Mouse (Mus musculus) sigmoid colon, adult 10 weeks (tissue): ENCODE measurements around the gene Apoa2. TPM values are rescaled to one million over a fixed set of nuclear protein-coding genes. Genes with fewer than 3 reads are reported as not detected.

Experiments used
- polyA plus RNA-seq: library from polyadenylated mRNA; stranded (reverse); fragments of 350-450 nt; fragmentation: Illumina TruSeq; extraction: RNeasy Lipid Tissue Mini Kit (QIAGEN cat#74804); gene quantifications from one replicate; pipeline ENCODE4 v1.2.3, GENCODE M21; 2014; ENCODE audit warnings: low read depth, low replicate concordance

Gene Apoa2
- polyA plus RNA-seq = not detected

GRCm38 (mm10) chr1:171224857-171225256 is at the start of gene Apoa2:
TSS of gene Apoa2 (plus strand) at chr1:171225054.

DNA sequence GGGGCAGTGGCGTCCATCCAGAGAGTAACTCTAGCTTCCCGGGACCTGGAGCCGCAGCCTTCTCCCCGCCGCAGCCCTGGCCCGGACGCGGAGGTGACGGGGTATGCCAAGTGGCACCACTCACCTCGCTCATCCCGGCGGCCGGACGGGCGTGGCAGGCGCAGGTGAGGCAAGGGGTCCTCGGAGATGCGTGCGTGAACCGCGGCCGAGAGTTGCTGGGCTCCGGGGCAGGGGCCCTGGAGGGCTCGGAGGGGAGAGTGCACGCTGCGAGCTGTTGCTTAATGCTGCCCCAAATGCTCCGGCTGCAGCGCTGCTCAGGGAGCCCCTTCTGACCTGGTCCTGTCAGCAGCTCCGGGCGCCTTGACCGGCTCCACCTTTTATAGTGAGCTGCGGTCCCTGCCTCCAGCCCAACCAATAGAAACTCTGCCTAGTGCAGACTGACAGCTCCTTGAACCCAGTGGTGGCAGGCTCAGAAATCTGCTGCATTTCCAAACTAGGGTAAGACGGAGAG is 28.9 kb upstream of the Apoa2 start, which contains the start of gene Pcp4l1:
Gene Pcp4l1 (minus strand): TSS at position 382 of the 511 bp plus-strand sequence.

GRCm38 (mm10) chr1:171213801-171214496 is 10.9 kb upstream of the Apoa2 start, which contains the start of gene Nr1i3:
TSS of gene Nr1i3 (plus strand) at chr1:171213970.

DNA sequence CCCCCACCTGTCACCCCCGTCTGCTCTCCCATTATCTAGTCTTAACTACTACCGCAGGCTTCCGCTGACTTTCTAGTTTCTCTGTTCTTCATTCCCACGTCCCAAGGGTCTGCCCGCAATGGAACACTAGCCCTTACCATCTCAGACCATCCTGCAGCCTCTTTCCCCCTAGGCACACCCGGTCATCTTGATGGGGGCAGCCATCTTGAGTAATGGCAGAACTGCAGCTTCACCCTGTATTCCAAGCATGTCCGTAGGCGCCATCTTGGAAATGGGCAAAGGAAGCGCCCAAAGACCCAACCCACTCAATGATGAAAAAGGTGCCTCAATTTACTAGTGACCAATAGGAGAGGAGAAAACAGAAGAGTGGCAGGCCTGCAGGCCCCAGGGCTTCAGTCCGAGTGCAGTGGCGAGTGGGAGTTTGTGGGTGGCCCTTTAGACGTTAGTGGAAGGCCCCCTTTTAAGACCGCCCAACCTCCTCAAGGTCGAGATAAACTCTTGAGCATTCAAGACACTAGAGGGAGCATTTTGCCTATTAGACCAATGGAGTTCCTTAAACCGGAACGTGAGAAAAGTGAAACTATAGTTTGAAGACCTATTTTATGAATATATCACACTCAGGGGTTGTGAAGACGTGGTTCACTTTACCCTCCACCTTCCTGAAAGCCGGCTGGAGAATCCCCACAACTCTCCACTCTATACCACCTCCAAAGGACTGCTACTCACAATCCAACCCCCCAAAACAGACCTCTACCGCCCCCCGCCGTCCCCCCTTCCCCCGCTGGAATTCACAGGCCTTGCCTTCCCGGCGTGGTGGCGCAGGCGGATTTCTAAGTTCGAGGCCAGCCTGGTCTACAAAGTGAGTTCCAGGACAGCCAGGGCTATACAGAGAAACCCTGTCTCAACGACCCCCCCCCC is 2.4 kb upstream of the Apoa2 start, which contains the start of gene Tomm40l:
Gene Tomm40l (minus strand): TSS at position 277 of the 918 bp plus-strand sequence.

DNA sequence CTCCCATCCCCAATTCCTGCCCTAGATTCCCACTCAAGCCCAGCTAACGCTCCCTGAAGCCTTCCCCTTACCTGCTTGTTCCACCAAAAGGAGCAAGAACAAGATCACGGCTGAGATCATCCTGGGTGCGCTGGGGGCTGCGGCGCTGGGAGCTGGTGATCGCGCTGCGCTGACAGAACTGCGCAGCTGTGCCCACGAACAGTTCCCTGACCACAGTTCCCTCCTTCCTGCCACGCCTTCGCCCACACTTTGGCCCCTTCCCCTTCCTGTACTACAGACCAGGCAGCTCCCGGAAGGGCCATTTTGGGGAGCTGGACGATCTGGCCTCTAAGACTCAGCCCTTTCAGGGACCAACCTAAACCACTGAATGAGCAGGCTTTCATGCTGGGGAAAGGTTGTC is 9.3 kb downstream of the Apoa2 start, which contains the start of gene Fcer1g:
Gene Fcer1g (minus strand): TSS at position 240 of the 400 bp plus-strand sequence.

DNA sequence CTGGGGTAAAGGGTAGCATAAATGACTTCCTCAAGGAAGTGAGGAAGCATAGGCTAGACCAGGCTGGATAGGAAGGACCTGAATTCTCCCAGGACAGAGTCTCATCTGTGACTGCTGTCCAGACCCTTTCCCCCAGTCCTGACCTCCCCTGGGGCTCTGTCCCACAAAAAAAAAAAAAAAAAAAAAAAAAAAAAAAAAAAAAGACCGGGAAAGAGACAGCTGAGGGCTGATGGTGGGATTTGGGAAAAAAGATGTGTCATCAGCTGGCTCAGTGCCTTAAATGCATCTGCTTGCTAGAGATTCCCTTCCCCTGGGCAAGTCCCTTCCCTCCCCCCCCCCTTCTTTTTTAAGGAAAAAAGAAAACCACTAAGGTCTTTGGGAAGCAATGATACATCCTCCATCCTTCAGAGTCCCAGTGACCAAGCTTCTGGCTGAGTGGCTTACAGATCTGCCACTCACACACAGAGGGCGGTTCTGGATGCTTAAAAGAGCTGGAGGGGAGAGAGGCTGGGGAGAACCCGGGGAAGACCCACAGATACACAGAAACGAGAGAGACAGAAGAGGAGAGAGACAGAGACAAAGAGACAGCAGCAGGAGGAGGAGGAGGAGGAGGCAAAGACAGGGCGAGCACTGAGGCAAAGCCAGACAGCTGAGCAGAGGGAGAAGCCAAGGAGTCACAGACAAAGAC is 25.2 kb downstream of the Apoa2 start, which contains the start of gene Adamts4:
Gene Adamts4 (plus strand): TSS at position 509 of the 688 bp plus-strand sequence.

DNA sequence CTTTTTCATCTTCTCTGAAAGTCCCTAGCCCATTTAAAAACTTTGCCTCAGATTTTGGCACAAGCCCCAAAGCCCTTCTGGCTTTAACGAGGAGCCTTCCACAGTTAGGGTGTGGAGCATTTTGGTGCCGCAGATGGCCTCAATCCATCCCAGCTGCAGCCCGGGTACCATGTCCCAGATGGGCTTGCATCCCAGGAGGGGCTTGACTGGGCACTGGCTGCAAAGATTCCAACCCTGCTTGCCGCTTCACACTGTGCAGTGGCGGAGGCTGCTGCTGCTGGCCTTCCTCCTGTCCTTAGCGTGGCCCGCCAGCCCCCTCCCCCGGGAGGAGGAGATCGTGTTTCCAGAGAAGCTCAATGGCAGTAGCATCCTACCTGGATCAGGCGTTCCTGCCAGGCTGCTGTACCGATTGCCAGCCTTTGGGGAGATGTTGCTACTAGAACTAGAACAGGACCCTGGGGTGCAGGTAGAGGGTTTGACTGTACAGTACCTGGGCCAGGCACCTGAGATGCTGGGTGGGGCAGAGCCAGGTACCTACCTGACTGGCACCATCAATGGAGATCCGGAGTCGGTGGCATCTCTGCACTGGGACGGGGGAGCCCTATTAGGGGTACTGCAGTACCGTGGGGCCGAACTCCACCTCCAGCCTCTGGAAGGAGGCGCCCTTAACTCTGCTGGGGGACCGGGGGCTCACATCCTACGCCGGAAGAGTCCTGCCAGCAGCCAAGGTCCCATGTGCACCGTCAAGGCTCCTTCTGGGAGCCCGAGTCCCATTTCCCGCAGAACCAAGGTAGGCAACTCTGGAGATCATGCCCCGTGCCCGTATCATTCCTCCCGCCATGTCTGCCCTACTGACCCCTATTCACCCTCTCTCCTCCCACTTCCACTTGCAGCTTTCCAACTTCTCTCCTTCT is 26.1 kb downstream of the Apoa2 start, which contains the start of gene Ndufs2:
Gene Ndufs2 (minus strand): TSS at position 709 of the 914 bp plus-strand sequence.

GRCm38 (mm10) chr1:171269848-171270572 is 45.2 kb downstream of the Apoa2 start, which contains the start of gene B4galt3:
TSS of gene B4galt3 (plus strand) at chr1:171270328.

Other genes with a start within 250 kb of the Apoa2 start
- gene Fcgr2b, start 248.5 kb upstream of the Apoa2 start, polyA plus RNA-seq = 42.3 TPM
- 2.5 TPM for gene Fcgr4, start 206.1 kb upstream of the Apoa2 start, polyA plus RNA-seq
- gene Fcgr3, start 160.1 kb upstream of the Apoa2 start, polyA plus RNA-seq = 10.6 TPM
- 1.3 TPM for gene Cfap126, start 111.1 kb upstream of the Apoa2 start, polyA plus RNA-seq
- gene Sdhc, start 74.5 kb upstream of the Apoa2 start, polyA plus RNA-seq = 44.4 TPM
- gene Mpz, start 74.3 kb upstream of the Apoa2 start, polyA plus RNA-seq = not detected
- 36.1 TPM for gene Pcp4l1, start 28.8 kb upstream of the Apoa2 start, polyA plus RNA-seq
- 1.4 TPM for gene Nr1i3, start 11.1 kb upstream of the Apoa2 start, polyA plus RNA-seq
- 6.9 TPM for gene Tomm40l, start 2.5 kb upstream of the Apoa2 start, polyA plus RNA-seq
- 23.4 TPM for gene Fcer1g, start 9.3 kb downstream of the Apoa2 start, polyA plus RNA-seq
- 2.6 TPM for gene Adamts4, start 25.4 kb downstream of the Apoa2 start, polyA plus RNA-seq
- 59.0 TPM for gene Ndufs2, start 26.3 kb downstream of the Apoa2 start, polyA plus RNA-seq
- 10.8 TPM for gene B4galt3, start 45.3 kb downstream of the Apoa2 start, polyA plus RNA-seq
- 10.9 TPM for gene Ppox, start 56.1 kb downstream of the Apoa2 start, polyA plus RNA-seq
- gene Usp21, start 62.9 kb downstream of the Apoa2 start, polyA plus RNA-seq = 15.5 TPM
- 84.2 TPM for gene Ufc1, start 70.0 kb downstream of the Apoa2 start, polyA plus RNA-seq
- 22.4 TPM for gene Dedd, start 104.1 kb downstream of the Apoa2 start, polyA plus RNA-seq
- 20.6 TPM for gene Nit1, start 120.6 kb downstream of the Apoa2 start, polyA plus RNA-seq
- gene Pfdn2, start 120.6 kb downstream of the Apoa2 start, polyA plus RNA-seq = 17.3 TPM
- gene Klhdc9, start 135.7 kb downstream of the Apoa2 start, polyA plus RNA-seq = not detected
- 0.60 TPM for gene Nectin4, start 145.0 kb downstream of the Apoa2 start, polyA plus RNA-seq
- 10.1 TPM for gene Arhgap30, start 163.9 kb downstream of the Apoa2 start, polyA plus RNA-seq
- gene Usf1, start 186.3 kb downstream of the Apoa2 start, polyA plus RNA-seq = 1.4 TPM
- gene Tstd1, start 193.8 kb downstream of the Apoa2 start, polyA plus RNA-seq = 34.1 TPM
- gene F11r, start 212.5 kb downstream of the Apoa2 start, polyA plus RNA-seq = 91.4 TPM